Mouse (Mus musculus) urinary bladder, postnatal 36 days (tissue): ENCODE results near the gene 1810046K07Rik.

Source experiments
- DNase-seq, 2 experiments: peaks; one replicate each; pipeline ENCODE4 v3.0.0; 2022; ENCODE audit warnings: low spot score in 2 of 2, mixed read lengths in 1 of 2

Gene 1810046K07Rik

DNA sequence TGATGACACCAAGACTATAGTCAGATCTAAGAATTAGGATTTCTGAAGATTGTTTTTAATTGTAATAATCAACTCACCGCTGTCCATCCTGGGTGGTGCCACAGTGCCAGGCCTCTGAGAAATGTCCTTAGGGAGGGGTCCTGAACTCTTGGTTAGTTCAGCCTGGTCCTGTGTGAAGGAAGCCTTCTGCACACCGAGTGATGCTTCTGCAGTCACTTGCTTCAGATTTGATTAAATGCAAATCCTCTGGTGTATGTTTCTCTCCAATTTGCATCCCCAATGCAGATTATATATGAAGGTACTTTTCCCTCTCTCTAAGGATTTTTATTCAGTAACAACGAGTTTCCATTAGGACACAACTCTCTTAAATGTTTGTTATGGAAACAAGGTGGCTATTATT is at the start of gene 1810046K07Rik:
Gene 1810046K07Rik, minus strand, starts transcription at position 187 of the 400 bp plus-strand sequence.
- DNase-seq, result no peak

DNA sequence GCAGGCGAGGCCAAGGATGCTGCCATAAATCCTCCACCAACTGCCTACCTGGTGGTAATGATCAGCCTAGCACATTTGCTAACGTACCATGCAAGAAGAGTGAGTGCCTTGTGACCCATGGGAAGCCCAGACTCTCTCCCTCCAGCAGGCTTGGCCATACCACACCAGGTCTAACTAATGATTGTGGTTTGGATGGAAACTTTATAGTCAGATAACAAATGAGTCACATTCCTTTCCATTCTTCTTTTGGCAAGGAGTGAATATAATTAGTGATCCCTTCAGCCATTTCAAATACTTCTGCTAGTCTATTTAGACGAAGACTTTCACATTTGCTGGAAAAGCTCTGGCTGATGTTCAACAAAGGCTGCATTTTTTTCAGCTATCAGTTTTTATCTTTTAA is 40.8 kb upstream of the 1810046K07Rik start:
- no peak for DNase-seq

DNA sequence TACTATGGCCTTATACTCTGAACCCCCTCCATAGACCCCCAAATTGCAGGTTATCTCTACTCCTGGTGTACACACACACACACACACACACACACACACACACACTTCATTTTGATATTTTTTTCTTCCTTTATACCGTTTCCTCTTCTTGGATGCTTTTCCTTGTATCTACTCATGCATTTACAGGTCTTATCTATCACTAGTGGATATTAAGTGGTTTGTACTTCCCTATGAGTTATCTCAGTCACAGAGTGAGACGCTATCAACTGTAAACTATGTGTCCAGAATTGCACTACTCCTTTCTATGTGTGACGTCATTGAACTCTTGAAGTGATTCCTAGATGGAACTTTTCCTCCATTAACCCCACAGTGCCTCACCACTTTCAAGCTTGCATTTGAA is 38.4 kb upstream of the 1810046K07Rik start:
- no peak for DNase-seq

DNA sequence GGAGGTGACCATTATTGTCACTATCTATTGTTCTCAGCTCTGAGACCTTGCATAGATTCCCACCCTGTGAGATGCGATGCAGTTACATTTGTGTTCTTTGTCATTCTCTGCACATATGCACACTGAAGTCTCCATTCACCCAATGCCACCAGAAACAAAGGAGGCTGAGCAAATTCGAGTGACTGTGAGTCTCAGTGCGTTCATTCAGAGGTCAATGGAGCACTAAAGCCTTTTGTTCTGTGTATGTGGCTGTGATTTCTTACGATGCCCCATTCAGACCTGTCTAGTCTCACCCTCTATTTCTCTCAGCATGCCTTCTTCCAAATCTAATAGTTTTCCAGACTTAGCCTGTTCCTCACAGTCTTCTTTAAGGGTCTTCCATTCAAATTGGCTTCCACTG is 35.3 kb upstream of the 1810046K07Rik start:
- DNase-seq, result no peak

DNA sequence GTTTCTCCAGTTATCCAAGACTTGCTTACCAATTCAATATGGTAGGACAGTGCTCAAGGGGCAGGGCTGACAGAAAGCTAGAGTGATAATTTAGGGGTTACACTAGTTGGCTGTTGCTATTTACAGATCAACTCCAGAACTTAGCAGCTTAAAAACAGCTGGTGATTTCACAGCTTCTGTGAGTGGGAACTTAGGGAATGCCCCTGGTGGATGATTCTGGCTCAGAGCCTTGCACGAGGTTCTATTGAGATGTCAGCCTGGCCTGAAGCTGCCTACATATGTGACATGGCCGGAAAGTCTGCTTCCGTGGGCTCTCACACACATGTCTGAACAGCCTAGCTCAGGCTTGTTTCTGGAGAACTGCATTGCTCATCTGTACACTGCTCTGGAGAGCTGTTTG is 24.8 kb upstream of the 1810046K07Rik start:
- no peak for DNase-seq

DNA sequence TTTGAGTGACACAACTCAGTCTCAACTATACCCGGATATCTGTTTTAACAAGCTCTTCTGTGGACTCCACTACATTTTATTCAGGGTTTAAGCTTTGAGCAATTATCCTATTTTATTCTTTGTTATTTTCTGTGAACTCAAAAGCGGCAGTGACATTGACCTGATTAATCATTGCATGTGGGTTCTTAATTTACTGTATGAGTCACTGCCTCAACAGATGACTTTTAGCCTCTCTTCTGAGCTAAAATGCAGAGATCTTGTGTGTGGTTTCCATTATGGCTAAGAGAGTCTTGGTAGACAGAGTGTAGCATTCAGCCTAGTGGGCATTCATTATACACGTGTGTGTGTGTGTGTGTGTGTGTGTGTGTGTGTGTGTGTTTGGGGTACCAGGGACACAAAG is 24.2 kb upstream of the 1810046K07Rik start:
- DNase-seq, result no peak

DNA sequence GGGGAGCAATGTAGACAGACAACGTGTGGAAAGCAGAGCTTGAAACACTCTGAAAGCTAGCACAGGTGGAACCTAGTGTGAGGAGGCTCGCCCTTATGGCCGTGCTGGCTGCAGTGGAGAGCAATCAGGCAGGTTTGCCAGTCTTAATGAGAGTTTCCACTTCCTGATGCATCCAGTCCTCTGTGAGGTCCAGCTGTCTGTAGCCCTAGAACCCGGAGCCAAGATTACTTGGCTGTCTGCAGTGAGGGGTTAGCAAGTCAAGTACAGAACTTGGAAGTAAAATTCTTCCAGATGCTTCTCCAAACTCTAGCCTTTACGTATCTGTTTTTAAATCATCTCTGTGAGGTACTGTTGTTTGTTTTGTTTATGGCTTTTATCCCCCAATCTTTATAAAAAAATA is 20.7 kb upstream of the 1810046K07Rik start:
- no peak for DNase-seq

DNA sequence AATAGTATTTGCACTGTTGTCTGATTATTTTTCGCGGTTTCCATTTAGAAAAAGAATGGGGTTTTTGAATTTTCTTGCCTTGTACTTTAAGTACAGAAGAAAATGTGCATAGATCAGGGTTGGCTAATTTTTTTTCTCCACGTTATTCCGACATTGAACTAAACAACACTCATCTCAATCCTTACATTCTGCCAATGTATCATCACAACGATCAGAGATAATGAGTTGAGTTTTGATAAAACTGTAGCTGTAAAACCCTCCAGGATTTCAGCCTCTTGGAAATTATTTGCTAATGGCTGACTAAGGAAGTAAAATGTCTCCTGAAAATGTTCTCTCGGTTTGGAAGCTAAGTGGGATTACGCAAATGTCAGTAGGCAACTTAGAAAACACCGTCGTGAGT is 17.1 kb upstream of the 1810046K07Rik start:
- DNase-seq, result no peak

DNA sequence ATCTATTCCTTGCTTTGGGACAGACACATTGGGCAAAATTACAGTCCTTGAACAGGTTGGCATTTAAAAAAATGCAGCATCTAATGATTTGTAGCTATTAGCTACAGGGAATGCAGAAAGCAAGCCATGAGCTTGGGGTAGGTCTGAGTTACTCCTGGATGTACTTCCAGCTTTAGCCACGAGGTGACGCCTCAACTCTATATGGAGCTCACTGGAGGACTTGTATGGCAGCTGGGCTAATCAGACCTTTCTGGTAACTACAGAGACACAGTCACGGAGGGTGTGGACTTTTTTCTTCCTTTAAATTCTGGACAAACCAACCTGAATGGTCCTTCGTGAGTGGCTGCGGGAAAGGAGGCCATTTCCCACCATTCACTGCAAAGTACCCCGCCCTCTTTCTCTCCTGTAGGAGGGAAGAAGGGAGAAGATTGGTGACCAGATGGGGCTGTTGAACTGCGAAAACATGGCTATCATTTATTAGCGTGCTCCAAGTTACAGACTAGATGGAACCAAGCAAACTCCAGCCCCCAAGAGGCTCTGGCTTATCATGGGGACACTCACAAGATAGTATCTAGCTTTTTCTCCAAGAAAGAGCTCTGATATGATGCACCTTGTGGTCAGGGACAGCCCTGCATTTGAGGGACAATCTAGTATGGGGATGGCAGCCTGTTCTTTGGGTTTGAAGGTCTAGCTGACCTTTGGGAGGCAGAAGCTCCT is 6.7 kb upstream of the 1810046K07Rik start:
- DNase-seq, result peak; percentile 82 to 85

DNA sequence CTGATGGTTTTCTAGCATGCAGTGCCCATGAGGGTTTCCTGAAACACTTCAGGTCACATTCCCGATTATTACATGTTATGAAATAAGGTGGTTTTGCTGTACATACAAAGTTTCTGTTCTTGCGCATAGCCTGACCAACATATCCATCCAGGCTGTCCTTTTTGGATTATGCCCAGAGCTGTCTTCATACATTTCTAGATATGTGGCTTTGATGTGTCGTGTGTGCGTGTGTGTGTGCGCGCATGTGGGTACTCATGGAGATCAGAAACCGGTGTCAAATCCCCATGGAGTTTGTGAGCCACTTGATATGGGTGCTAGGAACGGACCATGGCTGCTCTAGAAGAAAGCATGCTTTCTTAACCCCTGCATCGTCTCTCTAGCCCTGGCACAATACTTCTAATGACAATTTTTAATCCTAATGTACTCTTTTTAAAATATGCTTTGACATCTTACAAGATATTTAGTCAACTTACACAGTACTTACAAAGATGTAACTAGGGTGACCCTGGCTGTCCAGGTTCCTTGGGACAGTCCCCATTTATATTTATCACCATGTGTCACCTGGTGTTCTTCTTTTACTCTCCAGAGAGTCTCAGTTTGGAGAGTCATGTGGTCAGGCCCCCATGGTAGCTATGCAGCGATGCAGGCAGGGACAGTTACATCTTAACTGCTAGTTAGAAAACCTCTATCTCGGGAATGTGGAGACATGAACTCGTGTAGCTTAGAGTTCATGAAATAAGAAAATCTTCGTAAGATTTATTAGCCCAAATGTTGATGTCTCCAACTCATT is 2.9 kb upstream of the 1810046K07Rik start:
- no peak for DNase-seq

DNA sequence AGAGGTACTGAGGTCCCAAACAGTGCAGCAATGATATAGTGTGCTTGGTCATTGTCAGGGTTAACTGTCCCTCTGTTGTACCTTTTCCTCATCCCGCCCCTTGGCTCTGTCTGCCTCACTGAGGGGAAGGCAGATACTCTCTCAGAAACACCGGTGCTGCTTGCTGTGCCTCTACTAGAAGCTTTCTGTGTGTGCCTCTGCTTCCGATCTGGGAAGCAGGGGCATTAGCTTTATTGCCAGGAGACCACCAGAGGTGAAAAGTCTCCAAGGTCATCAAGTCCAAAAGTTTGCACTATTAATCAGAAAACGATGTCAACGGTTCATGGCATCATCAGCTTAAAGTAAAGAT is 1.2 kb downstream of the 1810046K07Rik start:
- DNase-seq, result no peak

DNA sequence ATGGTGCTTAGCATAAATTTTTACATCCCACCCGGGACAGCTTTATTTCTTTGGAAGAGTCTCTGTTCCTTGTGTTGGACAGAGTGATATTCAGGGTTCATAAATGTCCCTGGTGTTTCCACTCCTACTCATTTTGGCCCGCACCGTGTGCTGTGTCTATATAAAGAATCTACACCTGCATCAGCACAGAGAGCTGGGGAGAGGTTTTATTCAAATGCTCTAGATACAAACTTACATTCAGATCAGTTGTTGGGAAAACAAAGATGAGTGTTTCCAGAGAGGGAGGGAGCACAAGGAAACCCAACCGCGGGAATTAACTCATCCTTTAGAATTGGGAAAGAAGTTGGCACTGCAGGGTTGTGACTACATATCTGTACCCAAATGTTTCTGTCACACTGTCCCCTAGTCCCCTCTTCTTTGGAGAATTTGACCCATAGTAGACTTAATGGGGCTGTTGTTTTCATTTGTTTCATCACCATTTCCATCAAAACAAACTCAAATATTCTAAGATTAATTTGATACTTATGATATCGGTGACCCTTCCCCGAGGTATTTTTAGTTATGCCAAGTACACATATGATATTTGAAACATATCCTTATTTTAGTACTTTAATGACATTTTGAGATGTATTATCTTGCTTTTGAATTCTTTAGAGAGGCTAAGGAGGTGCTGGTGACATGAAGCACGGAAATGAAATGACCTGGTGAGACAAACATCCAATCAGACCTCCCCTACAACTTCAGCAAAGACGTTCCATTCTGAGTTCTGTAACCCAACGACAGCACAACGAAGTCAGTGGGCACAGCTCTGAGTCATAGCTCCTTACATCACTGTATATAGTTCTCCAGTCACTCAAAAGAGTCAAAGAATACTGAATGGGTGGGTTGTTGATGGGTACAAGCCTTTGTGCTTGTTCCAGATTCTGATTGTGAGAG is 1.8 kb downstream of the 1810046K07Rik start:
- no peak for DNase-seq

DNA sequence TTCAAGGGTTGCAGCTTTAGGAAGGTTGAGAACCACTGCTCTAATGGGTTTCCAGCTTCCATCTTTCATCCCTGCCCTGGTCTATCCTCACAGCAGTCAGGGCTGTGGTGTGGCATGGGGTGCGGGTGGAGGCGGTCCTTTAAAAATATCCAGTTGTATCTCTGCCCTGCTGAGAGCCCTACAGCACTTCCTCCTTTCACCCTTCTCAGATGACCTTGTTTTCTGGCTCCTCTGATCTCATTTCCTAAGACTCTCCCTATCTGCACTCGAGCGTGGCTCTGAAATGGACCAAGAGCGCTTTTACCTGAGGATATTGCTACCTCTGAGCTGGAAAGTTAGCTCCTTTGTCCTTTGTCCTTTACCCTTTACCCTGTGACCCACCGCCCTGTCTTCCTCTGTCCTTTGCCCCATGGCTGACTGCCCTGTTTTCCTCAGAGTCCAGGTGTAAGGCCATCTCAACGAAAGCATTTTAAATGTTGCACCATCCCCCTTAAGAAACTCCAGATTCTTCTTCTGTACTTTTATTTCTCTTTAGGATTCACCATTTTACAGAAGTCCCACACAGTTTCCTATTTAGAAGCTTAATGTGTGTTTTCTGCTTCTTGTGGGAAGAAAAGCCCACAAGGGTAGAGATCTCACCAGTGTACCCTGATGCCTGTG is 4.2 kb downstream of the 1810046K07Rik start:
- DNase-seq, result no peak

DNA sequence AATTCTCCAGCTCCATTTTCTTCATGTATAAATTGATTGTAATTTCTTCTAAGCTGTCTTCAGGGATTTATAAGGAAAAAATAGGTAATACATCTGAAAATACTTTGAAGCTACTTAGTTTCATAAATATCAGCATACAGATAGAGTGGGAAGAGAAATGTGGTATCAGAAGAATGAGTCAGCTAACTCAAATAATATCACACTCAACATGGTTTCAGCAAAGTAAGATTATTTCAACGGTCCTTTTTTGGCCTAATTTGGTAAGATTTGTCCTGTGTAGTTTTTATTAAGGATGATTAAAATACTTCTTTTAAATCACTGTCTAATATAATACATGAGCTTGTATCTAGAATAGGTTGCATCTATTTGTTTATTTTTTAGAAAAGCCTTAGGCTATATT is 8.6 kb downstream of the 1810046K07Rik start:
- no peak for DNase-seq

DNA sequence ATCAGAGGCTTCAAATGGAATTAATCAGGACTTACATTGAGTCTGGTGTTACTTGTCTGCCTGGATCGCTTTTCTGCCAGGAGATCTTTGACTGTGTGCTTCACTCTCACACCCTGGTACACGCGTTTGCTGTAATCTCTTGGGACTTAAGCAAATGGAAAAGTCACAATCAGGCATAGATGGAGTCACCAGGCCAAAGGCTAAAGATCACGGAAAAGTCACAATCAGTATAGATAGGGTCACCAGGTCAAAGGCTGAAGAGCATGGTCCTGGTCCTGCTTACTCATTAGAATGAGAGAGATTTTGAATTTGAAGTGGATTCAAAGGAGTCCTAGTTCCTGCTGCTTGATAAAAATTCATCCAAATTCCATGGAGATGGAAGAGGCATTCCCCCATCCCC is 10.5 kb downstream of the 1810046K07Rik start:
- no peak for DNase-seq

DNA sequence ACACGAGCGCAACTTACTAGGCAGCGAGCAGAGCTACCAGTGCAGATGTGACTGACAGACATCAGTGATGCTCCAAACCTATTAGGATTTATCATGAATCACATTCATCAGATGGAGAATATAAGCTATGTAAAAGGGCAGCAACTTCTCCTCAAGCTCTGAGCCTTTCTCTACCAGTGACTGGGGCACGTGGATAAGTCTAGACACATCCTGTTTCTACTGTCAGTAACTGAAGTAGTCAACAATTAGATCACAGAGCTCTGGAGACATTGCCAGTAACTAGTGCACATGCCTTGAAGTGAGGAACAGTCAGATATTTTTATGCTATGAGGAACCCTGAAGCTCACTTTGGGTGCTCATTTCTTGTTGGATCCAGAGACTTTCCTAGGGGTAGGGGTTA is 11.4 kb downstream of the 1810046K07Rik start:
- DNase-seq, result no peak

DNA sequence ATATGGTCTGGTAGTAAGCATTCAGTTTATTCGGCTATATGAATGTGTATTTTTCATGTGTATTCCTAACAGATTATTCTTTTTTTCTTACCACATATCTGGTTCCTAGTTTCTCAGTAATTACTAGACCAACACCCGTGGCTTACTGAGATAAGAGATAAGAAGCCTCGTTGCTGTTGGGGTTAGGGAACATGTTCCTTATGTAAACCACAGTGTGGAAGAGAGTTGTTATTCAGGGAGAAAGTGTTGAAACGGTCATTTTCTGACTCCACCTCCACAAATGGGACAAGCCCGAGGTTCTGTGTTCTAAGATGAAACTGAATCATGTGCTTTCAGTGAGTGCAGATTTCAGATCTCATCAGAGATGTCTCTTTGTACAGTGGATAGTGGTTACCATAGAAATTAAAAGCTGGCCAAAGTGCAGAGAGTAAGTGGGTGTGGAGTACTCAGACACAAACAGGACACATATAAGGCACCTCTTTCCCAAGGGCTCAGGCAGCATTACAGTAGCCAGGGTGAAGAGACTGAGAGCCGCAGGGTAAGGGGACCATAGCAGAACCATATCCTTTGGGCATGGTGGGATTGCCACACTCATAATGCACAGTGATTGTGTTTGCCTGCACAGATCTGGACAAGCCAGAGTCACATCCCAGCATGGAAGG is 13.2 kb downstream of the 1810046K07Rik start:
- DNase-seq, result no peak

DNA sequence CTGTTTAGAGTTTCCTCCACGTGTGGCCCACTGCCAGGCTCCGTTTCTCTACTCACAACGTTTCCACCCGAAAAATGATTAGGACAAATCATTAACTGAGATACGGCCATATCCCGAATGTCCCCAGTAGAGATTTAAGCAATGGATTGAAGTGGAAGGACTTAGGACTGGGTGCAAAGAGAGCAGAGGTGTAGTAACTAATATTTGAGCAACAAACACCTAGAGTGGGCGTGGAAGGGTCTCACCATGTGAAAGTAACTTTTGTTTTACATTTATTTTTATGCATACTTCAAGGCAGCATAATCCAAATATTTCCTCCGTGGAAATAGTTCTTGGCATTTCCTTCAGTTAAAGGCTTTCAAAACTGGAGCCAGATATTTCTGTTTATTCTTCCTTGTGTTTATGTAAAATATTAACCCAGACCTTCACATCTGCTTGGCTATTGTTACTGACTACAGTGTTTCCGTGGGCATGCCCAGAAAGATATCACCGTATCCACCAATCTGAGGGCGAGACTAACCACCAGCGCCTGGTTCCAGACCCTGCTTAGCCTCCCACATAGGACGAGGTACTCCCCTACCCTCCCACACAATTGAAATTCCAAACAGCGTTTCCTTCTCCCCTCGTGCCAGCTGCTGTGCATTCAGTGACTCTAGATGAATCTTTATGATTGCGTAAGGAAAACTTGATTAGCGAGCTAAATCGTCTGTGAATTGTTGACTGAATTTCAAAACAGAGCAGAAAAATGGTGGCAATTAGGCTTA is 16.0 kb downstream of the 1810046K07Rik start:
- DNase-seq, result no peak

DNA sequence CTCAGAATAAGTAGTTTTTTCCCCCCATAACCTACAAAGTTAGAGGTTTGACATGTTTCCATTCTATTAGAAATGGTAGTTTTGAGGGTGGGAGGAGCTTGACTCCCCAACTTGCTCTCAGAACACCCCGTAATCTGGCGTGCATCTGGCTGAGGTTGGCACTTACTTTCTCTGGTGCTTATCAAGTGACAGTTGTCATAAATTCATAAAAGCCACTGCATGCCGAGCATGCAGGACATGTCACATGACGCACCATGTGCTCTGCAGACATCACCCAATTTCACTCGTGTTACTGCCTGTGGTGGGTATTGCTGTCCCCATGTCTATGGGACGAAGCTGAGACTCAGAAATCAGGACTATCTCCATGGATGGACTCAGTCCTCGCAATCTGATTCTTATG is 18.2 kb downstream of the 1810046K07Rik start:
- no peak for DNase-seq

DNA sequence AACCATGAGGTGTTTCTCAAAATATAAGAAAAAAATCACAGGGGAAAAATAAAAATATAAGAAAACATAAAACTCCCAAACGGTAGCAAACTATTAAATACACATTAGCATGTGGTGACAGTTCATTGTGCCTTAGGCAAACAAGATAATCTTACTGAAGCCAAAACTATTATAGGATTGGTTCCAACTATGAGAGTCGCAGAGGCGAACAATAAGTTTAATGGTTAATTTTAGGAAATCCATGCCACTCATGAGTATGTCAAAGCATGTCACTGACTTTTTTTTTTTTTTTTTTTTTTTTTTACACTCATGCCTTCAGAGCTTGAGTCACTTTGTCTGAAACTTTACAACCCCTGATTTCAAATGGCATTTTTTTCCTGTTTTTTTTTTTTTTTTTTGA is 22.4 kb downstream of the 1810046K07Rik start:
- no peak for DNase-seq
